Mouse (Mus musculus) limb, embryonic 13.5 days (tissue): Measurements from ENCODE around the gene Sema4g. TPM values are rescaled to one million over a fixed set of nuclear protein-coding genes. Genes with fewer than 3 reads are reported as not detected.
A peak's percentile ranks its signal among the peaks of the same experiment; 100 is the strongest.
"Not testable (repeated sequence)": the region's sequence is repeated elsewhere in the genome, so short reads cannot be mapped to it uniquely, and the experiment has no call there.

ENCODE experiments used
- ATAC-seq: fragments of 200-750 bp; cut with Nextera tagmentation; 2 replicates; pipeline ENCODE4 v1.8.0; 2017; ENCODE audit warnings: low read depth, moderate number of reproducible peaks, moderate TSS enrichment; ENCODE audit not compliant: low FRiP score
- H3K27ac ChIP-seq: fragments of 300-500 bp; sonication (generic); 2 replicates; pipeline ENCODE4 v1.5.1; 2015; ENCODE audit warnings: inconsistent platforms, mild to moderate bottlenecking, moderate library complexity
- H3K27me3 ChIP-seq: fragments of 300-500 bp; sonication (generic); 2 replicates; pipeline ENCODE4 v1.6.1; 2015; ENCODE audit warnings: mild to moderate bottlenecking, inconsistent platforms
- H3K36me3 ChIP-seq: fragments of 300-500 bp; sonication (generic); 2 replicates; pipeline ENCODE4 v1.6.1; 2015; ENCODE audit warnings: inconsistent platforms, mild to moderate bottlenecking, moderate library complexity
- H3K4me1 ChIP-seq: fragments of 300-500 bp; sonication (generic); 2 replicates; pipeline ENCODE4 v1.6.1; 2015; ENCODE audit warnings: inconsistent platforms
- H3K4me2 ChIP-seq: fragments of 300-500 bp; sonication (generic); replicated peaks from 2 replicates; pipeline ENCODE4 v1.6.1; 2015; ENCODE audit warnings: inconsistent platforms, mild to moderate bottlenecking, moderate library complexity
- H3K4me3 ChIP-seq: fragments of 300-500 bp; sonication (generic); 2 replicates; pipeline ENCODE4 v1.5.1; 2015; ENCODE audit warnings: moderate library complexity, mild to moderate bottlenecking, inconsistent platforms
- H3K9ac ChIP-seq: fragments of 300-500 bp; sonication (generic); 2 replicates; pipeline ENCODE4 v1.6.1; 2015; ENCODE audit warnings: mild to moderate bottlenecking, inconsistent platforms
- H3K9me3 ChIP-seq: fragments of 300-500 bp; sonication (generic); 2 replicates; pipeline ENCODE4 v1.6.1; 2016; ENCODE audit warnings: inconsistent platforms
- WGBS: fragments of 180-500 bp; shearing (Covaris S2); methylation state at CpG from one replicate; pipeline ENCODE4 v1.1.7; 2015; 5-methylcytosine and 5-hydroxymethylcytosine counted together
- polyA plus RNA-seq: library from polyadenylated mRNA; unstranded; fragments of >200 nt; fragmentation: Nextera tagmentation; extraction: Ambion mirVana; gene quantifications from 2 replicates; pipeline ENCODE4 v1.2.1, GENCODE M21; 2015

Gene Sema4g
- polyA plus RNA-seq, 1 experiment from 2014 or later, result 7.4 TPM

- no peak overlapping the region; the same call in 1 of the 2 replicates for H3K27ac ChIP-seq
- peaks cover 50% of the 10 kb centered on the region for H3K36me3 ChIP-seq
- ATAC-seq, result no peak
- H3K9me3 ChIP-seq, result no peaks in the 10 kb centered on the region
- no peak overlapping the region for H3K4me2 ChIP-seq
- 57% methylated on average over 19 of the region's 19 CpGs for WGBS
- H3K4me1 ChIP-seq, result peaks cover 43% of the 10 kb centered on the region
- H3K27me3 ChIP-seq, result no peaks in the 10 kb centered on the region
- H3K4me3 ChIP-seq, result no peak overlapping the region
- H3K9ac ChIP-seq, result no peak overlapping the region
These were observed 39.8 kb downstream of the Sema4g start for GRCm38 (mm10) chr19:45028746-45029145.

GRCm38 (mm10) chr19:45029571-45029970 lies 40.7 kb downstream of the Sema4g start:
- no peak overlapping the region for H3K9ac ChIP-seq
- H3K4me1 ChIP-seq, result peaks cover 43% of the 10 kb centered on the region
- no peaks in the 10 kb centered on the region for H3K9me3 ChIP-seq
- H3K27ac ChIP-seq, result no peak overlapping the region
- peaks cover 44% of the 10 kb centered on the region for H3K36me3 ChIP-seq
- no peaks in the 10 kb centered on the region for H3K27me3 ChIP-seq
- H3K4me2 ChIP-seq, result no peak overlapping the region
- H3K4me3 ChIP-seq, result no peak overlapping the region
- WGBS, result 61% methylated on average over 7 of the region's 9 CpGs
- no peak for ATAC-seq

GRCm38 (mm10) chr19:45030111-45030510 lies 41.2 kb downstream of the Sema4g start:
- Histone ChIP-seq H3K4me2 (no peak overlapping the region), H3K36me3 (peaks cover 38% of the 10 kb centered on the region), H3K27me3 (no peaks in the 10 kb centered on the region), H3K4me1 (peaks cover 43% of the 10 kb centered on the region), H3K9ac (no peak overlapping the region), H3K27ac (no peak overlapping the region), H3K9me3 (no peaks in the 10 kb centered on the region), H3K4me3 (no peak overlapping the region)
- WGBS, result 42% methylated on average over 8 of the region's 8 CpGs
- no peak for ATAC-seq

GRCm38 (mm10) chr19:45030746-45031693 lies 42.1 kb downstream of the Sema4g start:
- no peak overlapping the region for H3K9ac ChIP-seq

GRCm38 (mm10) chr19:45031780-45032179 lies 42.9 kb downstream of the Sema4g start:
- Histone ChIP-seq H3K27me3 (peaks cover 8% of the 10 kb centered on the region; the same call in 1 of the 2 replicates), H3K27ac (no peak overlapping the region), H3K4me1 (peaks cover 39% of the 10 kb centered on the region), H3K9ac (no peak overlapping the region), H3K4me3 (no peak overlapping the region), H3K4me2 (no peak overlapping the region), H3K9me3 (no peaks in the 10 kb centered on the region), H3K36me3 (peaks cover 22% of the 10 kb centered on the region)
- ATAC-seq, result peak; percentile 49
- WGBS, result 19% methylated on average over 4 of the region's 4 CpGs

More at GRCm38 (mm10) chr19:45030746-45031693, 42.1 kb downstream of the Sema4g start:
- peaks cover 29% of the 10 kb centered on the region for H3K36me3 ChIP-seq
- H3K27ac ChIP-seq, result no peak overlapping the region
- peak overlapping the region; percentile 57 for H3K4me2 ChIP-seq
- H3K27me3 ChIP-seq, result peaks cover 3% of the 10 kb centered on the region; the same call in 1 of the 2 replicates
- H3K4me3 ChIP-seq, result peak overlapping the region; percentile 21; the same call in 1 of the 2 replicates
- ATAC-seq, result no peak
- 43% methylated on average over 20 of the region's 20 CpGs for WGBS
- H3K4me1 ChIP-seq, result peaks cover 43% of the 10 kb centered on the region
- no peaks in the 10 kb centered on the region for H3K9me3 ChIP-seq

GRCm38 (mm10) chr19:45032570-45033332 lies 43.9 kb downstream of the Sema4g start:
- ATAC-seq, result no peak
- H3K36me3 ChIP-seq, result peaks cover 12% of the 10 kb centered on the region
- 57% methylated on average over 17 of the region's 17 CpGs for WGBS
- no peak overlapping the region for H3K4me3 ChIP-seq
- H3K27me3 ChIP-seq, result peaks cover 11% of the 10 kb centered on the region; the same call in 1 of the 2 replicates
- H3K27ac ChIP-seq, result no peak overlapping the region
- H3K4me1 ChIP-seq, result peaks cover 31% of the 10 kb centered on the region
- H3K9ac ChIP-seq, result no peak overlapping the region
- no peak overlapping the region for H3K4me2 ChIP-seq
- H3K9me3 ChIP-seq, result no peaks in the 10 kb centered on the region

GRCm38 (mm10) chr19:45036867-45037266 lies 48.0 kb downstream of the Sema4g start:
- H3K27ac ChIP-seq, result no peak overlapping the region
- H3K4me1 ChIP-seq, result peaks cover 11% of the 10 kb centered on the region; the same call in 1 of the 2 replicates
- H3K9me3 ChIP-seq, result no peaks in the 10 kb centered on the region
- no peak overlapping the region for H3K4me2 ChIP-seq
- ATAC-seq, result no peak
- H3K4me3 ChIP-seq, result no peak overlapping the region
- no peak overlapping the region for H3K9ac ChIP-seq
- H3K27me3 ChIP-seq, result peaks cover 36% of the 10 kb centered on the region
- H3K36me3 ChIP-seq, result no peaks in the 10 kb centered on the region
- 27% methylated on average over 16 of the region's 16 CpGs for WGBS

GRCm38 (mm10) chr19:45038198-45038597 lies 49.3 kb downstream of the Sema4g start:
- H3K36me3 ChIP-seq, H3K27ac ChIP-seq, ATAC-seq, H3K4me3 ChIP-seq, H3K9me3 ChIP-seq, H3K4me1 ChIP-seq, H3K4me2 ChIP-seq, H3K9ac ChIP-seq: not testable (repeated sequence)
- peaks cover 40% of the 10 kb centered on the region for H3K27me3 ChIP-seq
- WGBS, result 94% methylated on average over 7 of the region's 7 CpGs

- H3K4me3 ChIP-seq, result no peak overlapping the region
- H3K27me3 ChIP-seq, result peaks cover 59% of the 10 kb centered on the region
- H3K9me3 ChIP-seq, result no peaks in the 10 kb centered on the region
- H3K4me2 ChIP-seq, result no peak overlapping the region
- no peak for ATAC-seq
- H3K9ac ChIP-seq, result no peak overlapping the region
- H3K27ac ChIP-seq, result no peak overlapping the region
- WGBS, result 52% methylated on average over 13 of the region's 13 CpGs
- no peaks in the 10 kb centered on the region for H3K36me3 ChIP-seq
- no peaks in the 10 kb centered on the region for H3K4me1 ChIP-seq
These were observed 51.3 kb downstream of the Sema4g start for GRCm38 (mm10) chr19:45040214-45040613.

- no peak for ATAC-seq
- WGBS, result 65% methylated on average over 11 of the region's 11 CpGs
- Histone ChIP-seq H3K36me3 (no peaks in the 10 kb centered on the region), H3K27ac (no peak overlapping the region), H3K4me2 (no peak overlapping the region), H3K4me1 (peaks cover 25% of the 10 kb centered on the region), H3K9ac (no peak overlapping the region), H3K4me3 (no peak overlapping the region), H3K9me3 (no peaks in the 10 kb centered on the region), H3K27me3 (peaks cover 58% of the 10 kb centered on the region)
These were observed 55.6 kb downstream of the Sema4g start for GRCm38 (mm10) chr19:45044389-45044927.

GRCm38 (mm10) chr19:45045236-45045635 lies 56.3 kb downstream of the Sema4g start:
- H3K4me2 ChIP-seq, result no peak overlapping the region
- peaks cover 28% of the 10 kb centered on the region for H3K4me1 ChIP-seq
- H3K27ac ChIP-seq, result no peak overlapping the region
- ATAC-seq, result no peak
- H3K9ac ChIP-seq, result 0 out of 2 replicates have a peak overlapping the region, but pooled peaks have one; percentile 8
- H3K36me3 ChIP-seq, result 0 out of 2 replicates have a peak, but pooled peaks cover 3% of the 10 kb centered on the region
- H3K4me3 ChIP-seq, result no peak overlapping the region
- no peaks in the 10 kb centered on the region for H3K9me3 ChIP-seq
- H3K27me3 ChIP-seq, result peaks cover 50% of the 10 kb centered on the region
- WGBS, result 38% methylated on average over 15 of the region's 15 CpGs
